Mouse (Mus musculus): ENCODE measurements around the gene Ttll11. TPM values are rescaled to one million over a fixed set of nuclear protein-coding genes. Genes with fewer than 3 reads are reported as not detected.

The Ttll11 gene
- total RNA-seq, 2 experiments from 2014 or later, result 25.7 to 26.5 TPM

DNA sequence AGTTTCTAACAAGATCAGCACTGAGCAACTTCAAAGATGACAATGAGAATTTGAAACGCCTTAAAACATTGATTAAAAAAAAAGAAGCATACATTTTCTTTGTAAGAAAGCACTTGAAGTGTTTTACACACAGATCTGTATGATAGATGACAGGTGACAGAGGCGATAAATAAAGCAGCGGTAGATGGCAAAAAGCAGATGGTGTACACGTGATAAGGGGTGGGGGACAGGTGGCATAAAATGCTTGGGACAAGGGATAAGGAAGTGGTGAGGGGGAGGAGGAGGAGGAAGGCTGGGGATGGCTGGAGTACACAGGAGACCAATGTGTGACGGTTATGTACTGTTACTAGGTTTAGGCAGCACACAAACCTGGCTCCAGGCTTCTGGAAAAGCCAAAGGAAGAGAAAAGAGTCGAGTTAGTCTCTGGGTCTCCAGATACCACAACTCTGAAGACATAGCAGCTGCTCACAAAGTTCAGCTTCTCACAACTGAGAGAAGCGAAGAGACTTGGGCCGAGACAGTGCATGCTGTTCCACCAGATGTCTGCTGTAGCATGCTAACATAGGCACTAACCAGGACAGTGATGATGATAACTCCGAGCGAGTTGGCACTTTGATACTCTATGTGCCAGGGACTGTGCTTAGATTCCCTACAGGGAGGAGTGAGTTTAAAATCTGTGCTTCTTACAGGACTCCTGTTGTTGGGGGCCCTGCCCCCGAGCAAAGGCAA, 140.8 kb downstream of the Ttll11 start:
- no peak for DNase-seq (ENCODE audit: low spot score in 2 of 2)
- intact Hi-C loops (cut with DNase I), result no loop called here

DNA sequence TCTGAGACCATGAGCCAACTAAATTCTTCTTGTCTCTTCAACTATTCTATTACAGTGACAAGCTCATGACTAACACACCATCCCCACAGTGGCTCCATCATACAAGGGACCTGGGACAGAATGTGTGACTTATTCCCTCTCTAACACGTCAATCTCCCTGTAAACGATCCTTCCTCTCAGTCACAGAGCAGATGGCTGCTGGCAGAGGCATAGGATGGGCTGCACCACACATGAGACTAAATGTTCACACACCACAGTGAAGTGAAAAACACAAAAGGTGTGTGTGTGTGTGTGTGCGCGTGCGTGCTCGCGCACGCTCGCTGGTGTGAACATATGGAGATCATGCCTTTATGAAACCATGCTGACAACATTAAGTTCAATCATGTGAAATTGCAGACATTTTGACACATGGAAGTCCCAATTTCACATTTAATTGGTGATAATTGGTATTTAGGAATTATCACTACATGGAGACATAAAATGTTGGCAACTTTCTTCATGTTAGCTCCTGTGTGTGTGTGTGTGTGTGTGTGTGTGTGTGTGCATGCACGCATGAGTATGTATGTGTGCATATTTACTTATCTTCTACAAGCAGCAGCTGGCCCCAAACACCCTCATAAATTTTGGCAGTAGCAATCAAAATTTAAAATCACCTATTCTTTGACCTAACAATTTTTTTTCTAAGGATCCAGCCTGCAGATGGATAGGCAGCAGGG, 145.4 kb downstream of the Ttll11 start:
- no peak for DNase-seq (ENCODE audit: low spot score in 2 of 2)
- intact Hi-C loops (cut with DNase I), result no loop called here

DNA sequence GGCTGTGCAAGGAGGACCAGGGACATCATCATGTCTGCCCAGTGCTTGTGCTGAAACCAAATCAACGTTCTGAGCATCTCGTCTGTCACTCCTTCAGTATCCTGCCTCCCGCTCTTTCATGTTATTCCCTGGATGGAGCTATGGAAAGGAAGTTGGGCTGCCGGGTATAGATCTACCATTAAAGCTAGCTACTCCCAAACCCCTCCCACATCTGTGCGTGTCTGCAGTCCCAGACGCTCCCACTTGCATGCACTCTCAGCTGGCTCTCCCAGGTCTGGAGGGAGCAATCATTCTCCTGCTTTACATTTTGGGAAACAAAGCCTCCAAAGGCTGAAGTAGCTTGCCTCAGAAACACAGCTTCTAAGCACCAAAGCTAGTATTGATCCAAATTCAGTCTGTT, 146.2 kb downstream of the Ttll11 start:
- no peak for DNase-seq (ENCODE audit: low spot score in 2 of 2)
- intact Hi-C loops (cut with DNase I), result no loop called here

DNA sequence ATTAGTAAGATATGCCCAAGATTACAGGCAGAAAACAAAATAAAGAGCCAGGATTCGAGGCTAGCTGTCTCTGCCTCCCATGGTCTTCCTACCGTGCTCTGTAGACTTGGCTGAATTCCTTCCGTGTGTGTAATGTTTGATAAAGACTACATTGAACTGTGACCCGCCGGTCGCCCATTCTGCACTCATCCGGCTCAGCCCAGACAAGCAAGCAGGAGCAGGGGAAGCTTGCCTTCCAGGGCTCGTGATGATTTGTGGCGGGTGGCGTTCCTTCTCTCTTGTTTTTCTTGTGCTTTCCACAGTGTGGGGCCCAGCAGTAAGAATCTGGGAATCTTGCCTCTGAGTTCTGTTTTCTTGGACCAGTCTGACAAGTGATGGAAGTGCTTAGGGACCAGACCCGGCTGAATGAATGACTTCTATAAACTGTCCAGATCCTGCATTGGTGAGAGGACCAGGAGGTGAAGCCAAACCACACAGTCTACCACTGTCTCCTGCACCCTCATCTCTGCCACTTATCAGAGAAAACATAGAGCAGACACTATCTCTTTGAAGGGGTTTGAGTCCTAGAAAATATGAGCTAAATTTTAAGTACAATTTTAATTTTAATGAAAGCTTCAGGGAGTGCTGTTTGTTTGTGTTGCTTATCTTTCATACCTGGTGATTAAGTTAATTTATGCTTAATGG, 146.8 kb downstream of the Ttll11 start:
- DNase-seq (ENCODE audit: low spot score in 2 of 2), result no peak
- intact Hi-C loops (cut with DNase I), result no loop called here

DNA sequence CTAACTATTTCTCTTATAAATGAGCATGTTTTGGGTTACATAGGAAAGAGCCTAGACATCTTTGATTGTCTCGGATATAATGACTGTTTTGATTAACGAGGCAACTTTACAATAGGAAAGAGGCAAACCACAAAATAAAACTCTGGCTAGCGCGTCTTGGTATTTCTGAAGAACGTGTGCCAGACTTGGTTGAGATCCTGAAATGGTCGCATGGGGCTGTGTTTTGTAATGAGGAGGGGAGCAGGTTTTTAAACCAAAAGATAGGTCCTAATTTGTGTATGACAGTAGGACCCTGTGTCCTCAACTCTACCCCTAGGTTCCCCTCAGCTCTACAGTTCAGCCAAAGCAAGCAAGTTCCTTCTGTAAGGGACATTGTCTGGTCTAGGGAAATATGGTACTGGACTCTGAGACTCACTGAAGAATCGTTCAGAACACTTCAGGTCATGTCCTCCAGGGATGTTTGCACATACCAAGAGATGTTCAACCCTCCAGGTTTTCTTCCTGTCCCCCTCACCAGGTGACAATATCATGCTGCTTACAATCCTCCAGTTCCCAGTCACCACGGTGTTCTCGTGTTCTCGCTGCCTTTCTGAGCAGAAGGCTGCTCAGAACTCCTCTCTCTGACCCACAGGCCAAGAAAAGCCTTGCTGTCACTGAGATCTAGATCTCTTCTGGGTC, 147.7 kb downstream of the Ttll11 start:
- no peak for DNase-seq (ENCODE audit: low spot score in 2 of 2)
- intact Hi-C loops (cut with DNase I), result no loop called here

DNA sequence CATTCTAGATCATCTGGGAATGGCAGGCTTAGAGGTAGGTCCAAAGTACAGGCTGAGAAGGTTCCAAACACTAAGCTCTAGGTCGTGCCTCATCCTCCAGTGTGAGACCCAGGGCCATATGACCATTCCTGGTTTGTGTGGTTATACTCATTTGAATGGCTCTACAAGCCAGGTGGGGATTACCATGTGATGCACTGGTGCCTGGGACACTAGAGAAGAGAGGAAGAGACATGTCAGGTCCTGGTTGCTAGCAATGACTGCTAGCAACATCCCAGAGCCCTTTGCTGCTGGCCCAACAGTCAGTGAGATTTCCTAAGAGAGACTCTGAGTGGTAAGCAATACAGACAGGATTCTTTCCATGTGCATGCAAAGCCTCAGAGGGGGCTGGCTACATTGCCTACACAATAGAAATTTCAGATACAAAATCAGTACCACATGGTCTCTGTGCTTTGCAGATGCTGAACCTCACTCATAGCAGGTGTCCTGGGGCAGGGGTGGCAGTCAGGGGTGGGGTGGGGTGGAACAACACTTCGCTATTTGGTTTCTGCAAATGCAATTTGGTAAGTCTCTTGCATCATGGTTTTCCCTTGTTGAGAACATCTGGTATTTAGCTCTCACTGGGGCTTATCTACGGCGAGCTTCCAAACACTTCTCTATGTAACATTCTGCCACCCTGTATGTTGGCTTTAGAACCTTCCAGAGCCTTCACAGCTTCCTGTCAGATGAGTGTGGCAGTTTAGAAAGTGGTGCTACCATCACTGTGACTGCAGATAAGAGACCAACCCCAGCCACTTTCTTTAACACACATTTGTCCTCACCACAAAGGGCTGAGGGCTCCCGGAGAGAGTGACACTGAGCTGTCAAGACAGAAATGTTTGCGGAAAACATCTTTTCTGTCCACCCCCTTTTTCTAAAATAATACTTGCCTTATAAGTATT, 148.5 kb downstream of the Ttll11 start:
- no peak for DNase-seq (ENCODE audit: low spot score in 2 of 2)
- intact Hi-C loops (cut with DNase I), result no loop called here

DNA sequence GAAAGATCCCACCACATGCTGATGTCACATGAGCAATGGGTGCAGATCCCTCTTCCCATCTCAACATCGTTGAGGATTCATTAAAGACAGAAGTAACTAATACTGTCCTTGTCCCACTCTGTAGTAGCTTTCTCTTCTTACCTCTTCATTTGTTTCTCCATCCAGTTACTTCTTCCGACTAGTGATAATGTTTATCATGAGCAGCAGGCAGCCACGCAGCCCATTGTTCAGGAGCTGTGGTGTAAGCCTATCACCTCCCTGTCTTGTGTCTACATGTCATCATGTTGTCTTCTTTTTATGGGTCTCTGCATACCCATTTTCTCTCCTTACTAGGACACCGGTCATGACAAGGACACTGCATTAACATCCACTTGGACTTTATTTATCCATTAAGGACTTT, 150.6 kb downstream of the Ttll11 start:
- no peak for DNase-seq (ENCODE audit: low spot score in 2 of 2)
- intact Hi-C loops (cut with DNase I), result no loop called here

DNA sequence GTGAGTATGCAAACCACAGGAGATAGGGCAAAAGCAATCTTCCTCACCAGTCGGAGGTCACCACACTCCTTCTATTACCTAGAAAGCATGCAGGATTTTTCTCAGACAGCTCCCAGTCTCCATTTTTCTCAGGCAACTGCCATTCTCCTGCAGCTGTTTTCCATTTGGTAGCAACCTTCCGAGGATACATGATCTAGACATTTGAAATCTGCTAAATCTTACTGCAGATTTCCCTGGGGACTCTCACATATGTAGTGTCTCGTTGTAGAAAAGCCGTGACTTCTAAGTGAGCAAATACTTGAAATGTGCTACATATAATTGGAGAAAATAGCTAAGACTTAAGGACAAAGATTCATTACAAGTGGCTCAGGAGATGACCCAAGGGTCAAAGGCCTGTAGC, 151.8 kb downstream of the Ttll11 start:
- intact Hi-C loops (cut with DNase I), result no loop called here
- no peak for DNase-seq (ENCODE audit: low spot score in 2 of 2)

DNA sequence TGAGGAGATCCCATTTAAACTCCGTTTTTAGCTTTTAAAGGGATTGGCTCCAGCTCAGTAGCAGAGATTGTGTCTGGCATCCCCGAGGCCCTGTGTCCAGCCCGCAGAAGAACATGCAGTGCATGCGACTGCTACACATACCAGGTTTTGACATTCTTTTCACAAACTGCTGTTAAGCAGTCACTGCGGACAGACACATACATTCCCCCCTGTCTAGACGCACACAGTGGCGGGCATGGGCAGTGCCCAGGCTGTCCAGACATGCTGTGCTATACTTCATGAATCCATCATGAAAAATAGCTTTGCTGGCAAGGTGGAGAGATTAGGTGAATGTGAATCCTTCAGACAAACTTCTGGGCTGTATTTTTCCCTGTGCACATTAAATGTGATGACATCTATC, 154.6 kb downstream of the Ttll11 start:
- intact Hi-C loops (cut with DNase I), result no loop called here
- no peak for DNase-seq (ENCODE audit: low spot score in 2 of 2)

DNA sequence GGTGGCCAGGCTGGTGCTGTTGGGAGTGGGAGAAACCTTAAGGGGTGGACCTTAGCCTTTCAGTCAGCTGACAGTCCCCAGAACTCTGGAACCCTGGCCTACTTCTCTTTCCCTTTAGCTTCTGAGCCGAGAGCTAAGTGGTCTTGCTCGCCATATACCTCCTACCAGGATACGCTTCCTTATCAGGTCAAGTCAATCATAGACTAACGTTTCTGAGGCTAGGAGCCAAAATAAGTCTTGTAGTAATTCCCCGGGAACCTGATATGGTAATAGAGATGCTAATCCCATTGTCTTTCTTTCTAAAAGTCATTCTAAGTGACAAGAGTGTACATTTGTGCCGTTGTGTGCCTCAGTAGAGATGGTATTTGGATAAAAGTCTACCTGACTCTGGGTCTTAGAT, 156.1 kb downstream of the Ttll11 start:
- DNase-seq (ENCODE audit: low spot score in 2 of 2), result no peak
- intact Hi-C loops (cut with DNase I), result no loop called here

DNA sequence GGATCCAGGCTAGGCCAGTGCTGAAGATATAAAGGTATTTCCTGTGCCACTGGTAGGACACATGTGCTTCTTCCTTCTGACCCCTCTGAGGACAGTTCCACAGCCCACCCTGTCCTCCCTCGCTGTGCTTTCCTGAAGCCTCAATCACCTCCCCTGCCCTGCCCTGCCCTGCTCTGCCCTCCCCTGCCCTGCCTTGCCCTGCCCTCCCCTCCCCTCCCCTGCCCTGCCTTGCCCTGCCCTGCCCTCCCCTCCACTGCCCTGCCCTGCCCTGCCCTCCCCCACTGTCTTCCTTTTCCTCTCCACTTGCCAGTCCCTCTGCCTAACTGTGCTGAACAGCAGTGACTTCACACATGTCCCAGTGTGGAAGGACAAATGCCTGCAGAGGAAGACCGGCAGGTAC, 160.8 kb downstream of the Ttll11 start:
- intact Hi-C loops (cut with DNase I), result no loop called here
- no peak for DNase-seq (ENCODE audit: low spot score in 2 of 2)

DNA sequence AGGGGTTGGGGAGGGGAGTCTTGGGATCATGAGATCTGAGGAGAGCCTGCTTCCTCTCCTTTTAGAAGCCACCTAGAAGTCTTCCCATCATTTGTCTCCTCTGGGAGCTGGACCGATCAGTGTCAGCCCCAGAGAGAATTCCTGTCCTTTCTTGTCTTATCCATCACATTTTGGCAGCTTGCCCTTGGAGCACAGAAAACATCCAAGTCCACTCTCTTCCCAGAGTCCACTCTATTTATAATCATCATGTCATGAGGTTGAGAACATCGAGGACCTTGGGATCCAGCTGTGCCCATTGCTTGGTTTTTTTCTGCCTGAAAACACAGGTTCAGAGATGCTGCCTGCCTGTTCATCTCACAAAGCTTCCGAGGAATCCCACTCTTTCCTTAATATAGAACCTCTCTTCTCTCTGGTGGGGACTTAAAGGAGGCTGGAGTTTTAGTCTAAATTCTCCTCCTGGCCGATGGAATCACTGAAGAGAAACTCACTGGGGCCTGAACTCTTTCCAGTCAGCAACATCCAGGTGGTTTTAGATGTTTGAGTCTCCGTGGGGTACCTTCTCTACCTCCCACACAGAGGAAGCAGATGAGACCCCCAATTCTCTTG, 163.6 kb downstream of the Ttll11 start:
- intact Hi-C loops (cut with DNase I), result no loop called here
- DNase-seq (ENCODE audit: low spot score in 2 of 2), result peak in 1 of 2 experiments; percentile 13

DNA sequence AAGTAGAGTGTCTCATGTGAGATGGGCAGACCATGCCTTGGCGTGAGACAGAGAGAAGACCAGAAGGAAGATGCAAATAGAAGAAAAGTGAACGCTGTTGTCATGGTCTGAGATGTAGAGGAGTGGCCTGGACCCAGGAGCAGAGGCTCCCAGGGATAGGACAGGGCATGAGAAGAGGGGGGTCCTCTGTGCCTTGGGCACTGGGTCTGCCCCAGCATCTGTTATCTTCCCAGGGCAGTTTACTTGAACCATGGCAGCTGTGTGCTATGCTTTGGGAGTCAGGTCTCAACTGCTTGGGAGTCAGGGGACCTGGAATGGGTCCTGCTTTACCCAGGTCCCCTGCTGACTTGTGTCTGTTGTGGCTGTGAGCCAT, 167.2 kb downstream of the Ttll11 start:
- intact Hi-C loops (cut with DNase I), result no loop called here
- DNase-seq (ENCODE audit: low spot score in 2 of 2), result no peak

DNA sequence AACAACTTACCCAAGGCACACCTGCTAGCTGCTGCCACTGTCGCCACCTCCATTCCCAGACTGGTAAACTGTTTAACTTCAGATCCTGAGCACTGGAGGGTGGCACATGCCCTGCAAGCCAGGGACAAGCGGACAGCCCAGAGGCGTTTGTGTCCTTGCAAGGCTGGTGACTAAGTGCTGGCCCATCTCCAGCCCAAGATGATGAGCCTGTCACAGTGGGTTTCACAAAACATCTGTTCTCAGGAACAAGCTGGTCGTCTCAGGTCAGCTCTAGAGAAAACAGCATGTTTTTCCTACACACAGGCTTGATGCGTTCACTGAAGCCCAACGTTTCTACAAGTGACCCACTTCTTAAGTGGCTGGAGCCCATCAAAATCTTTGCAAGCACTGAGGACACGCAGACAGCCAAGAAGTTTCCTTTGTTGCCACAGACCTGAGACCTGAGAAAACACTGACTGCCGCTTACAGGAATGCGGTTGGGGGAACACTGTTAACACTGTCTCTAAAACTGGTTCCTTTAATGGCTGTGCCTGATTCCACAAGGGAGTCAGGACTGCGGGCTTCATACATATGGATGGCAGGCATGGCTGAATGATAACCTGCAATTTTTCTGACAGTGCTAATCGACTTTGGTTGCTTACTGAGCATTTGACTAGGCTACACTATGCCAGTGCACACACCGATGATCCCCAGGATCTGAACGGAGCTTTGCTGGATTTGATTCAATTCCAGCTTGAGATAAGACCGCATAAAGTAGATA, 167.7 kb downstream of the Ttll11 start:
- intact Hi-C loops (cut with DNase I), result no loop called here
- DNase-seq (ENCODE audit: low spot score in 2 of 2), result peak; percentile 23 to 58

DNA sequence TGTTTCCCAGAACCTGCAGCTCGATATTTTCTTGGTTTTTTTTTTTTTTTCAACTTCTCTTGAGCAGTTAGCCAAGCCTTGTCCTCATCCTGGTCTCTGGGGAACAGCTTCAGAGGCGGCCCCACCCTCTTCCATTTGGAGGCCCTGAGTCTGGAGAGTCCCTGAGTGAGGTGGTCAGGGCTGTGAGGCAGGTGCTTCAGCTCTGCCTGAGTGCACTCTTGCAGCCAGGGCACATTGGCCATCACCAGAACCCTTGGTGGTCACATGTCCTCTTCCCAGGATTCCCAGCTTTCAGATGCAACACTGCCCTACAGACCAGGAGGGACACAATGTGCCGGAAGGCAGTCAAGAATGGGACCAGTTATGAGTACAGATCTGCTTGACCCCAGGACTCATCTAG, 169.7 kb downstream of the Ttll11 start:
- intact Hi-C loops (cut with DNase I), result no loop called here
- DNase-seq (ENCODE audit: low spot score in 2 of 2), result no peak

DNA sequence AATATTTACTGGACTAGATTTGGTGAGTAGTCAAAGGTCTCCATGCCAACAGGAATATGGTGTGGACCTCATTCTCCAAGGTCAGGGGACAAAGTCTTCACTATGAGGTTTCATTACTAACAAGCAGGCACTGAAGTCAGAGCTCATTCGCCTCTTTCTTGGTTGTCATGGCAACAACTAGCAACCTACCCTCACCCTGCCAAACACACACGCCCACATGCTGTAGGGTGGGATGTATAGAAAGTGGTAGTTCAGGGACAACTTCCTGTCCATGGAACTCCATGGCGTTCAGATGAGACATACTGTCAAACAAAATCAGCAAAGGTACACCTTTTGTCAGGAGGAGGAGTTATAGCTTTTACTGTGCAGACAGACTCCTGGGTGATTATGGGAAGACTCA, 170.6 kb downstream of the Ttll11 start:
- DNase-seq (ENCODE audit: low spot score in 2 of 2), result peak; percentile 22 to 58
- intact Hi-C loops (cut with DNase I), result no loop called here

DNA sequence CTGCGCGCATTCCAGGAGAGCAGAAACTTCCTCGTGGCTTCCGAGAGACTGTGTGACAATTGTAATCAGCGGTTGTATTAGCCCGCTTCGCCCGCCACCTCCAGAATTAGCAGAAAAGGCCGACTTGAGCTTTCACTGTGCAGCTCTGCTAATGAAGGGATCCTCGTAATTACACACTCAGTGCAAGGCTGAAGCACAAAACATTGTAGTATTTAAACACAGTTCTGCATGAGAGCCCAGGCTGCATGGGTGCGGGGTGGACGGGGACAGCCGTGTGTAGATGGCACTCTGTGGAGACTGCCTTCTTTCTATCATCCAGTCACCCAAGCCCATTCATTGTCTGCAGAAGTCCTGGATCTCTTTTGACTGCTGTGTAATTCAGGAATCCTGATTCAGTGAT, 173.8 kb downstream of the Ttll11 start:
- intact Hi-C loops (cut with DNase I), result no loop called here
- peak in 1 of 2 experiments; percentile 7 for DNase-seq (ENCODE audit: low spot score in 2 of 2)

DNA sequence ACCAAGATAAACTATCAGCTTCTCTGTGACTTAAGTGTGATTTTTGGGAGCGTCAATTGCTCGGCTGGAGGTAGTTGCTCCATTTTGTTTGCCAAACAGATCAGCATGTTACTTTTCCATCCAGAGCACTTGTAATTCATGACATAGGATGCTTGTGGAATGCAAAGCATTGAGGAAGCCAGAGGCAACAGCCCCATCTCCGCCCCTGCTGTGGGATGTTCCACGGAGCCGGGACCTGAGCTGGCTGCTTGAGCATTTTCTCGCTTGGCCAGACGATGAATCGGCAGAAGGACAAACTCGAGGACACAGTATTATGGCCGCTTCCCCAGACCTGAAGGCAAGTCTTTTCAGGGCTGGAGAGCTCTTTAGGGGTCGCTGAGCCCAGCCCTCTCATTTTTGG, 176.6 kb downstream of the Ttll11 start:
- intact Hi-C loops (cut with DNase I), result no loop called here
- no peak for DNase-seq (ENCODE audit: low spot score in 2 of 2)
